Mouse (Mus musculus) spleen, adult 2 months (tissue): ENCODE data around the gene Agbl4.

Experiments
- CTCF ChIP-seq: fragments of 200-500 bp; IDR thresholded peaks from 2 replicates; pipeline ENCODE4 v1.5.1; 2011; ENCODE audit warnings: mild to moderate bottlenecking, inconsistent platforms; ENCODE audit not compliant: insufficient read depth, insufficient read length, insufficient replicate concordance; ENCODE audit errors: extremely low read depth
- POLR2A ChIP-seq: fragments of 200-500 bp; IDR thresholded peaks from 2 replicates; pipeline ENCODE4 v1.6.1; 2011; ENCODE audit warnings: low read depth, low read length, inconsistent platforms

GRCm38 (mm10) chr4:111638948-111639708 lies 1241.7 kb downstream of the Agbl4 start:
- TF ChIP-seq CTCF (no peak), POLR2A (no peak)
